Mouse (Mus musculus) liver, postnatal 0 days (tissue): ENCODE measurements at regions not wholly inside any gene's neighbourhood (a gene's known extent, or its start where the extent isn't known, plus 50 kb on each side); places are given as distances from the start of the nearest gene placed in this dataset.

ENCODE experiments used
- CTCF ChIP-seq: sonication (generic); IDR thresholded peaks from 2 replicates; pipeline ENCODE4 v1.5.1; 2016; ENCODE audit warnings: antibody characterized with exemption, low read depth
- EP300 ChIP-seq: IDR thresholded peaks from 2 replicates; pipeline ENCODE4 v1.6.1; 2016; ENCODE audit warnings: antibody characterized with exemption, low read depth, mild to moderate bottlenecking

- TF ChIP-seq CTCF = no peak
- TF ChIP-seq EP300 = no peak
Observed at GRCm38 (mm10) chr16:89625253-89625652, 54.3 kb upstream of the Krtap11-1 start.
